Mouse (Mus musculus) gastrocnemius, adult 18-20 months (tissue): ENCODE measurements around the gene Ly6g6d. TPM values are rescaled to one million over a fixed set of nuclear protein-coding genes. Genes with fewer than 3 reads are reported as not detected.
"Not testable (repeated sequence)": the region's sequence is repeated elsewhere in the genome, so short reads cannot be mapped to it uniquely, and the experiment has no call there.

Source experiments
- DNase-seq: peaks from one replicate; pipeline ENCODE4 v3.0.0; 2021; ENCODE audit warnings: low spot score
- long read RNA-seq, 2 experiments: library from polyadenylated mRNA; stranded (forward); transcript quantifications; one replicate each; pipeline ENCODE4 v2.0.0; 2021
- total RNA-seq, 2 experiments: library from RNA; stranded (reverse); gene quantifications; 2 replicates each; pipeline ENCODE4 v1.2.3; 2021

Gene Ly6g6d
- total RNA-seq: 1 to 10 TPM in 1 of 2 experiments, not detected in 1; 3.0 TPM
- long read RNA-seq, experiment 1, partial matches to known transcripts: 0 of 1 reads
- long read RNA-seq, experiment 1, other reads (novel, unspliced or antisense): 1 of 1 reads
- long read RNA-seq, experiment 2: 0 reads

DNA sequence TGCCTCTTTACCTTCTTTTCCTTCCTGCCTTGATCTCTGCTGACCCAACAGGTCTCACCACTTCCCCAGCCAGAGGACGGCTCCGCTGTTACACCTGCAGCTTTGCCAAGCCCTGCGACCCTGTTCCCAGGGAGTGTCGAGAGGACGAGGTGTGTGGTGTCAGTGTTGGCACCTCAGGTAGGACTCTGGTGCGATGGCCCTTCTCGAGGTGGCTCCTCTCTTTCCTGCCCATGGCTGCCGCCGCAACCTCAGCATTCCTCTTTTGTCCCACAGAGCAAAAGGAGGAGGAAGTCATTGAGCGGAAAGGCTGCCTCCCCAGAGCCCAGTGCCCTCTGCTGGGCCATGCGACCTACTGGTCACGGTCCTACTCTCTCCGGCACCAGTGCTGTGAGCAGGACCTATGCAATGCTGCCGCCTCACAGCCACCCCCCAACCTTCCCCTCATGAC is at the start of gene Ly6g6d:
Ly6g6d (minus strand) TSS at position 280 of the 448 bp plus-strand sequence.
- DNase-seq: peak; percentile 46

DNA sequence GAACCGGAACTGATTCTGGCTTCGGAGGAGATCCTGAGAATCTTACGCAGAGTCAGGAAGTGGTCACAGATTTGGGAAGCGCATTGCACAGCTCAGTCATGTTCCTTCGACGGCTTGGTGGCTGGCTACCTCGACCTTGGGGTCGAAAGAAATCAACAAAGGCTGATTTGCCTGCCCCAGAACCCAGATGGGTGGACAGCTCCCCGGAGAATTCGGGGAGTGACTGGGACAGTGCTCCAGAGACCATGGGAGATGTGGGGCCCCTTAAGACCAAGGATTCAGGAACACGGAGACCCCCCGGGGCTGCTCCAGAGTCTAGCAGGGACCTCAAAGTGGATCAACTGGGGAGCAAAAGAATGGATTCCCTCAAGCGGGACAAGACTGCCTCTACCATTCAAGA is 49.2 kb upstream of the Ly6g6d start:
- no peak for DNase-seq

DNA sequence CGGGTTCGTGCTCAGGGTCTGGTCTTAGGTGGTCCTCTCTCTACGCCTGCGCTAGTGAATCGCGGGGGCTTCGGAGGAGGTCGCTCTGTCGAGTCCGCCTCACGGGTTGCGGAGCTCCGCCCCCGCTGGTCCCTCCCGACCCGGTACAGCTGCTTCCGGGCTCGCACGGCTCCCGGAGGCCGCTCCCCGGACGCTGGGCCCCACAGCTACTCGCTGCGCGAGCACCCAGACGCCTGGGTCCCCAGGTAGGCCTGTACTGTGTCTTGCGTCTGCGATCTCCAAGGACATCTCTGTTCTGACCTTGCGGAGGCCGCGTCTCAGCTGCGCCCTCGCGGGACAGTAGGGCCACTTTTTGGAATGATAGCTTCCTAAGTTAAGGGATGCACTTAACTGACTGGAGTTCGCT is 48.3 kb upstream of the Ly6g6d start, which contains the start of gene D17H6S53E:
D17H6S53E (plus strand) TSS at position 168 of the 406 bp plus-strand sequence.
- peak; percentile 67 for DNase-seq

DNA sequence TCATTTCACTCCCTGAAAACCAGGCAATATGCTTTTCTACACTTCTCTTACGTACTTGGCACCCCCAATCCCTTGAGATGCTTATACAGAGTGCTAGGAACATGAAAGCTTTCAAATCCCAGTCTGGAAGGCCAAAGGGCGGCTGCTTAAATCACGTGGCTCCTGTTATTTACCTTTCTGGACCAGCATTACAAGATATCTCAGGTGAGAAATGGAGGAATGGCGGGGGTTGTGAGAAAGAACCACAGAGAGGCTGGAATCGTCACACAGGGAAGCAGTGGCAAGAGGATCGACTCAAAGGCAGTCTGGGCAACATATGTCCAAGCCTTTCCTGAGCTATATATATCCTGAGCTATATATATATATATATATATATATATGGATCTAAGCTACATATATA is 47.7 kb upstream of the Ly6g6d start:
- no peak for DNase-seq

DNA sequence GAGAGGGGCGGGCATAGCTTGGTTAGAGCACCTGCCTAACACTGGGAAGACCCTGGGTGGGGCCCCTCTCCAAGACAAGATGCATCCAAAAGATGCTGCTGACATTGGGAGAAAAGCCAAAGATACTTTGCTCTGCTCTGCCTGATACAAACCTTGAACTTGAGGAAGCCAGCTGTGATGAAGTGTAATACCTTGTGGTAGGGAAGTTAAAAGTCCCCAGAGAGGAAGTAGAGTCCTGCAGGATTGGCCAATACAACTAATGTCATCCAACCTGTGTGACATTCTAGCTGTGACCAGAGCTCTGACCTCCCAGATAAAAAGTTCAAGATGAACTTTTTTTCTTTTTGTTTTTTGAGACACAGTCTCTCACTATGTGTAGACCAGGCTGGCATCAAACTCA is 47.2 kb upstream of the Ly6g6d start:
- DNase-seq: no peak

- not testable (repeated sequence) for DNase-seq
Measured at GRCm38 (mm10) chr17:35124261-35124896, 46.5 kb upstream of the Ly6g6d start.

DNA sequence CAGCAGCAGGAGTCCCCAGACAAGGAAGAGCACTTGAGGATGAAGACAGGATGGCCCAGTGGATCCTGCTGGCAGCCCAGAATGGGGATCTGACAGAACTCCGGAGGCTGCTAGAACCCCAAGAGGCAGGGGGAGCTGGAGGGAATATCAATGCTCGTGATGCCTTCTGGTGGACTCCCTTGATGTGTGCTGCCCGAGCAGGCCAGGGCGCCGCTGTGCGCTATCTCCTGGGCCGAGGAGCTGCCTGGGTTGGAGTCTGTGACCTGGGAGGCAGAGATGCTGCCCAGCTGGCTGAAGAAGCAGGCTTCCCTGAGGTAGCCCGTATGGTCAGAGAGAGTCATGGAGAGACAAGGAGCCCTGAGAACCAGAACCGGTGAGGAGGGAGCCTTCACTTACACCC is 45.4 kb upstream of the Ly6g6d start:
- not testable (repeated sequence) for DNase-seq

DNA sequence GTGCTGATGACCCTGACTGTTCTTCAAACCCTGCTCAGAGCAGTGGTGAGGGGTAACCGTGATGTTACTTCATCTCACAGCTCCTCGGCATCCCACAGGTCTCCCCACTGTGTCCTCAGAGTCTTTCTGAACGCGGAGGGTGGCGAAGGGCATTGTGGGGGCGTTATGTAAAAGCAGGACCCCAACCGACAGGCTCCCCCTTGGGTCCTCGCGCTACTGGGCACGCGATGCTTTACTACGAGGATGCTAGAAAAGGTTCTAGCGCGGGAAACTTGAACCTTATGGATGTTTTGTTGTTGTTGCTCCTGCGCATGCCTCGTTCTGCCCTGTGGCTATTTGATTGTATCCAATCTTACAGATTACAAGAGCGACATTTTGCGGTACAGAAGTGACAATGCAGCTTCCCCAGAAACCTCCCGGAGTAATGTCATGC is 44.0 kb upstream of the Ly6g6d start, which contains the start of gene Csnk2b:
Csnk2b (minus strand) TSS at position 183 of the 433 bp plus-strand sequence.
- no peak for DNase-seq

- peak; percentile 98 for DNase-seq
Measured at GRCm38 (mm10) chr17:35121143-35121799, 43.4 kb upstream of the Ly6g6d start, which contains the start of gene Gpank1. TSS of gene Gpank1 (plus strand) at chr17:35121455.

GRCm38 (mm10) chr17:35120745-35121142 is 42.9 kb upstream of the Ly6g6d start:
- peak; percentile 47 for DNase-seq

GRCm38 (mm10) chr17:35115046-35116019 is 37.5 kb upstream of the Ly6g6d start, which contains the start of gene Ly6g5b:
TSS of gene Ly6g5b (minus strand) at chr17:35115428.
- no peak for DNase-seq

- DNase-seq: no peak
Measured at GRCm38 (mm10) chr17:35111774-35112173, 33.9 kb upstream of the Ly6g6d start.

GRCm38 (mm10) chr17:35108097-35108496 is 30.2 kb upstream of the Ly6g6d start, which contains the start of gene Ly6g5c:
TSS of gene Ly6g5c (plus strand) at chr17:35108279.
- DNase-seq: no peak

DNA sequence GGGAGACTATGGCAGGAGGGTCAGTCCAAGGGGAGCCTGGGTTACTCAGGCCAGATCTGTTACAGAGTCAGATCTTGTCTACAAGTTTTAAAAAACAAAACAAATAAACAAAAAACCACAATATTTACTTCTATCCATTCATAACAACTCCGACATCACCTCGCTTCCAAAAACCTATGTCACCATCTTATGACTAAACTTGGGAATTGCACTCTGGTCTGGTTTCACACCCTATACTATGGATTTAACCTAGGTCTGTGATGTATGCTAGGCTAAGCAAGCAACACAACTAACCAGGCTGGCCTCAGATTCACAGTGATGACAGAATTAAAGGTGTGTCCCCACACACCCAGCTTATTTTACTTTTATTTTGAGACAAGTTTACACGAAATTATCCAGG is 28.7 kb upstream of the Ly6g6d start:
- no peak for DNase-seq

- no peak for DNase-seq
Measured at GRCm38 (mm10) chr17:35105740-35106389, 28.0 kb upstream of the Ly6g6d start.

- DNase-seq: no peak
Measured at GRCm38 (mm10) chr17:35104754-35105153, 26.9 kb upstream of the Ly6g6d start.

DNA sequence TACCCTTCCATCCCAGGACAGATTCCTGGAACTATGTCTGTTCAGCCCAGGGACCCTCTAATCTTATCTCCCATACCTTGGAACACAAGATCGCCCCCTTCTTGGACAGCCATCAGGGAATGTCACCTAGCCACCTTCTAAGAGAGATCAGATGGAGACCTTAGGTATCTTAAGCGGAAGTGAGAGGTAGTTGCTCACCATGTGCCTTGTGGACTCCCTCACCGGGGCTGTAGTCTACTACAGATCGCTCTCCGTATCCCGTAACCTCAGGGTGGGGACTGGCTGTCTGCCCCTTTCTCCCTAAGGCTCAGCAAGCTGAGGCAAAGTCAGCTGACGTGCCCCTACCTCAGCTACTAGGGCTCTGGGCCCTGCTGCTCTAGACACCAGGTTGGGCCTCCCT is 26.2 kb upstream of the Ly6g6d start:
- no peak for DNase-seq

DNA sequence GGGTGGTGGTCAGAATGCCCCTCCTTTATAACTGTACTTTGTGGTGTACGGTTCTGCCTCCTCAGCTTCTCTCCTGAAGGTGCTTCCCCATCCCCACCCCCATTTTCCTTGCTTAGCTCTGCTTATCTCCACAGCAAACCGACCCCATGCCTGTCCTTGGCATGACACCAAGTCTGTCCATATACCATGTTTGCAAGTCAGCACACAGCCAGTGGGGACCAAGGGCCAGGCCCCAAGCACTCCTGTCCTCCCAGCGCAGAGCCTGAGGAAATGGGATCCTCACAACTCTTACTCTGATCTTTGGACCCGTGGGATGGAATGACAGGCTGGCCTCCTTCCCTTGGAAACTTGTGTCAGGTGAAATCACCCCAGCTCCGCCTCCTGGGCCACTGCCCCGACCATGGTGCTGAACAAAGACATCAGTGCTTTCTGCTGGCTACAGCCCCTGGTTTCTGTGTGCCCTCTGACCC is 25.4 kb upstream of the Ly6g6d start:
- peak; percentile 51 for DNase-seq

GRCm38 (mm10) chr17:35102299-35102698 is 24.4 kb upstream of the Ly6g6d start:
- no peak for DNase-seq

DNA sequence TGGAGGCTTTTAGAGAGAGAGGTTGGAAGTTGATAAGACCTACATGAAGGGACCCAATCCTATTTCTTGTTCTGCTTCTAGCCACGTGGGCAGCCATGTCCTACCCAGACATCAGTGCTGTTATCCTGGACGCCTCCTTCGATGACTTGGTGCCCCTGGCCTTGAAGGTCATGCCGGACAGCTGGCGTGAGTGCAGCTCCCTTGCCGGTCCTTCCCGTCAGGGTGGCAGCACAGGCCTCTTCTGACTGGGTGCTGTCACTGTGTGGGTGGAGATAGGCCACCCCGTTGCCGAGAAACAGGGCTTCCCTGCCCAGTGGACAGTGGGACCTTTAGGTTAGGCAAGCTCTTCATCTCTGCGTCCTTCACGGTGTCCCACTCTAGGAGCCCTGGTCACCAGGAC is 23.3 kb upstream of the Ly6g6d start:
- no peak for DNase-seq
